Comparison of ENCODE assay signal across 8 mouse cellular contexts in the genomic region with DNA sequence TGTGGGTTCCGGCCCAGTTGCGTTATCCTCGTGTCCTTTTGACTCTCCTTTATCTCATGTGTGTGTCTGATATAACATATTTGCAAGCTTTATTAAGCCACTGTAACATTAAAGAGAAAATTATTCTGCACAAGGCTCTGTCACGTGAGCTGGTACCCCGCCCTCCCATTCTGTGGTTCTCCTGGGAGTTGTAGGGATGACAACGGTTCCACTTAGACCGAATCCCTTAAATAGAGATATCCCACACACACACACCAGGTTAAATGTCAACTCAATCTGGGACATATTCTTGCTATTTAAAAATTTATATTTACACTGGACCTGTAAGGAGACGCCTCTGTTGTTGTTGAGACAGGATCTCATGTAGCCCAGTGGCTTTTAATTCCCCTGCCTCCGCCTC. TPM values are rescaled to one million over a fixed set of nuclear protein-coding genes. Genes with fewer than 3 reads are reported as not detected.
DNase-seq lines count a peak whose midpoint lies in the region; ATAC-seq and TF ChIP-seq lines count a peak whose summit lies in the region.

No protein-coding gene starts in this region.

- no peaks in the 10 kb centered on the region for H3K9me3 ChIP-seq in embryonic facial prominence, embryonic 14.5 days (ENCODE audit: control insufficient read depth, low read length)
- H3K9me3 ChIP-seq in limb, embryonic 11.5 days (ENCODE audit: control insufficient read depth, low read length), result no peaks in the 10 kb centered on the region
- H3K9me3 ChIP-seq in neural tube, embryonic 14.5 days (ENCODE audit: control insufficient read depth, low read length), result no peaks in the 10 kb centered on the region

- WGBS in embryonic facial prominence, embryonic 14.5 days, result 5% methylated on average over 9 of the region's 9 CpGs
- WGBS in limb, embryonic 11.5 days, result 4% methylated on average over 9 of the region's 9 CpGs
- 5% methylated on average over 9 of the region's 9 CpGs for WGBS in neural tube, embryonic 14.5 days

- H3K36me3 ChIP-seq in embryonic facial prominence, embryonic 14.5 days (ENCODE audit: control insufficient read depth, insufficient read depth, low read length), result no peaks in the 10 kb centered on the region
- H3K36me3 ChIP-seq in limb, embryonic 11.5 days (ENCODE audit: control insufficient read depth, insufficient read depth, low read length), result peaks cover 1% of the 10 kb centered on the region
- no peaks in the 10 kb centered on the region for H3K36me3 ChIP-seq in neural tube, embryonic 14.5 days (ENCODE audit: control insufficient read depth, insufficient read depth, low read length)

- no peaks in the 10 kb centered on the region for H3K27me3 ChIP-seq in embryonic facial prominence, embryonic 14.5 days (replicated peaks; ENCODE audit: control insufficient read depth, insufficient read depth, low read length)
- no peaks in the 10 kb centered on the region for H3K27me3 ChIP-seq in limb, embryonic 11.5 days (ENCODE audit: control insufficient read depth, insufficient read depth, low read length)
- H3K27me3 ChIP-seq in neural tube, embryonic 14.5 days (ENCODE audit: control insufficient read depth, insufficient read depth, low read length), result no peaks in the 10 kb centered on the region

- peaks cover 11% of the 10 kb centered on the region for H3K4me1 ChIP-seq in embryonic facial prominence, embryonic 14.5 days (ENCODE audit: control insufficient read depth, insufficient read depth, low read length)
- H3K4me1 ChIP-seq in limb, embryonic 11.5 days (ENCODE audit: control insufficient read depth, insufficient read depth, low read length), result peaks cover 3% of the 10 kb centered on the region; the same call in 1 of the 2 replicates
- H3K4me1 ChIP-seq in neural tube, embryonic 14.5 days (ENCODE audit: control insufficient read depth, insufficient read depth, low read length), result 0 out of 2 replicates have a peak, but pooled peaks cover 3% of the 10 kb centered on the region

- H3K4me3 ChIP-seq in layer of hippocampus, adult 2 months, result peak overlapping the region; percentile 81
- peak overlapping the region; percentile 59 for H3K4me3 ChIP-seq in embryonic facial prominence, embryonic 14.5 days (ENCODE audit: low read depth, low read length)
- H3K4me3 ChIP-seq in limb, embryonic 11.5 days (ENCODE audit: low read depth, low read length), result peak overlapping the region; percentile 54
- H3K4me3 ChIP-seq in neural tube, embryonic 14.5 days (ENCODE audit: low read depth, low read length), result peak overlapping the region; percentile 54

- no peak for ATAC-seq in embryonic facial prominence, embryonic 14.5 days (ENCODE audit: low read depth)
- ATAC-seq in limb, embryonic 11.5 days (ENCODE audit: insufficient number of reproducible peaks, low FRiP score, low TSS enrichment, low read depth), result no peak
- no peak for ATAC-seq in neural tube, embryonic 14.5 days (ENCODE audit: low read depth)
- ATAC-seq in megakaryocyte-erythroid progenitor cell, adult 5-6 weeks (replicated peaks; ENCODE audit: low FRiP score, low TSS enrichment, poor library complexity, severe bottlenecking), result no peak

- no peak for TF ChIP-seq CTCF in layer of hippocampus, adult 2 months (conservative IDR thresholded peaks at IDR 0.05)

- H3K4me2 ChIP-seq in embryonic facial prominence, embryonic 14.5 days (ENCODE audit: low read depth, low read length), result peak overlapping the region; percentile 77
- H3K4me2 ChIP-seq in limb, embryonic 11.5 days (ENCODE audit: low read depth, severe bottlenecking), result peak overlapping the region; percentile 57
- peak overlapping the region; percentile 76 for H3K4me2 ChIP-seq in neural tube, embryonic 14.5 days (ENCODE audit: low read depth, low read length)

- H3K9ac ChIP-seq in embryonic facial prominence, embryonic 14.5 days (ENCODE audit: low read depth, low read length), result peak overlapping the region; percentile 42
- H3K9ac ChIP-seq in limb, embryonic 11.5 days (ENCODE audit: low read length), result no peak overlapping the region
- peak overlapping the region; percentile 34; the same call in 1 of the 2 replicates for H3K9ac ChIP-seq in neural tube, embryonic 14.5 days (replicated peaks; ENCODE audit: low read depth, low read length)

- H3K27ac ChIP-seq in layer of hippocampus, adult 2 months, result peak overlapping the region; percentile 69
- no peak overlapping the region for H3K27ac ChIP-seq in embryonic facial prominence, embryonic 14.5 days (replicated peaks; ENCODE audit: low read depth, low read length)
- H3K27ac ChIP-seq in limb, embryonic 11.5 days (replicated peaks; ENCODE audit: low read depth, low read length), result no peak overlapping the region
- no peak overlapping the region for H3K27ac ChIP-seq in neural tube, embryonic 14.5 days (ENCODE audit: low read depth, low read length)

- DNase-seq in layer of hippocampus, adult 2 months (ENCODE audit: low spot score in 2 of 2), result peak in 1 of 2 experiments; percentile 21
- DNase-seq in layer of hippocampus, postnatal 14 days (ENCODE audit: low spot score in 2 of 2), result no peak
- DNase-seq in NIH3T3 (ENCODE audit: low read depth), result peak; percentile 44
- DNase-seq in embryonic facial prominence, embryonic 14.5 days (ENCODE audit: low spot score), result no peak
- DNase-seq in limb, embryonic 11.5 days (ENCODE audit: low spot score), result no peak
- DNase-seq in thymus, adult 18-20 months, result no peak

RNA-seq across cellular contexts. Expression of gene Zfp213, which starts 14.6 kb away (rescaled TPM):
- total RNA-seq in layer of hippocampus, adult 2 months (2021), result 1 to 10 TPM; 5.7 to 6.9 TPM
- 1 to 10 TPM; 4.6 to 6.5 TPM for total RNA-seq in layer of hippocampus, postnatal 14 days (2021)
- polyA plus RNA-seq in embryonic facial prominence, embryonic 14.5 days (2014; fragmentation: Nextera tagmentation; extraction: Ambion mirVana), result 17.7 and 18.2 TPM in 2 replicates
- polyA plus RNA-seq in limb, embryonic 11.5 days (2014; fragmentation: Nextera tagmentation; extraction: Ambion mirVana), result 24.4 and 25.6 TPM in 2 replicates
- 16.9 and 19.8 TPM in 2 replicates for polyA plus RNA-seq in neural tube, embryonic 14.5 days (2014; fragmentation: Nextera tagmentation; extraction: Ambion mirVana)
- 7.4 and 7.8 TPM in 2 replicates for total RNA-seq in megakaryocyte-erythroid progenitor cell, adult 5-6 weeks (2014; fragmentation: Nextera tagmentation)
- total RNA-seq in megakaryocyte-erythroid progenitor cell, adult 5-6 weeks (2017), result 4.9 and 7.5 TPM in 2 replicates

RNA-seq across cellular contexts. Expression of gene Zfp13, which starts 49.8 kb away (rescaled TPM):
- total RNA-seq in layer of hippocampus, adult 2 months (2021), result 10 to 100 TPM; 30.1 to 33.6 TPM
- 10 to 100 TPM; 29.8 to 30.1 TPM for total RNA-seq in layer of hippocampus, postnatal 14 days (2021)
- polyA plus RNA-seq in embryonic facial prominence, embryonic 14.5 days (2014; fragmentation: Nextera tagmentation; extraction: Ambion mirVana), result 11.6 and 11.7 TPM in 2 replicates
- polyA plus RNA-seq in limb, embryonic 11.5 days (2014; fragmentation: Nextera tagmentation; extraction: Ambion mirVana), result 20.5 and 22.7 TPM in 2 replicates
- polyA plus RNA-seq in neural tube, embryonic 14.5 days (2014; fragmentation: Nextera tagmentation; extraction: Ambion mirVana), result 26.6 TPM in 2 replicates
- not detected in 2 replicates for total RNA-seq in megakaryocyte-erythroid progenitor cell, adult 5-6 weeks (2014; fragmentation: Nextera tagmentation)
- not detected in 2 replicates for total RNA-seq in megakaryocyte-erythroid progenitor cell, adult 5-6 weeks (2017)

RNA-seq across cellular contexts. Expression of gene Zscan10, which starts 51.2 kb away (rescaled TPM):
- not detected for total RNA-seq in layer of hippocampus, adult 2 months (2021)
- total RNA-seq in layer of hippocampus, postnatal 14 days (2021), result under 1 TPM in 1 of 2 experiments, not detected in 1; 0.36 TPM
- polyA plus RNA-seq in embryonic facial prominence, embryonic 14.5 days (2014; fragmentation: Nextera tagmentation; extraction: Ambion mirVana), result 0.14 TPM in 1 of 2 replicates, not detected in the other
- 0.24 and 0.80 TPM in 2 replicates for polyA plus RNA-seq in limb, embryonic 11.5 days (2014; fragmentation: Nextera tagmentation; extraction: Ambion mirVana)
- polyA plus RNA-seq in neural tube, embryonic 14.5 days (2014; fragmentation: Nextera tagmentation; extraction: Ambion mirVana), result not detected in 2 replicates
- total RNA-seq in megakaryocyte-erythroid progenitor cell, adult 5-6 weeks (2014; fragmentation: Nextera tagmentation), result not detected in 2 replicates
- not detected in 2 replicates for total RNA-seq in megakaryocyte-erythroid progenitor cell, adult 5-6 weeks (2017)

Comparison
In these comparisons a context has a peak if more than half of its experiments do, and no peak if none do; other contexts are left out.
1. RNA of gene Zfp13, which starts 49.8 kb away (total RNA-seq): 30.1 to 33.6 TPM in layer of hippocampus, adult 2 months and 29.8 to 30.1 TPM in layer of hippocampus, postnatal 14 days; not detected in megakaryocyte-erythroid progenitor cell, adult 5-6 weeks; every median in the first group is over 10 times any median in the second.
2. Peak in every context shown above with its lines, with median percentiles within 50 percentile points of each other: H3K4me3 ChIP-seq and H3K4me2 ChIP-seq.